Mouse (Mus musculus): Measurements from ENCODE around the gene Spag5.

GRCm38 (mm10) chr11:78262550-78262949 lies 38.8 kb upstream of the Spag5 start:
- peak; percentile 65 for TF ChIP-seq CTCF (conservative IDR thresholded peaks at IDR 0.05; ENCODE audit: low read length)
- TF ChIP-seq POU5F1 (IDR thresholded peaks at IDR 0.05; ENCODE audit: borderline replicate concordance, low read length) = no peak

Data from E14TG2a.4 (cell line).